Mouse (Mus musculus) liver, adult 2 months (tissue): ENCODE measurements around the gene Mxra8. TPM values are rescaled to one million over a fixed set of nuclear protein-coding genes. Genes with fewer than 3 reads are reported as not detected.

Source experiments
- DNase-seq: peaks from one replicate; pipeline ENCODE4 v3.0.0-alpha.2; 2011; ENCODE audit warnings: low read depth, low spot score; ENCODE audit errors: extremely low read depth
- H3K27ac ChIP-seq: fragments of 200-500 bp; replicated peaks from 2 replicates; pipeline ENCODE4 v1.5.1; 2012; ENCODE audit warnings: low read depth, mild to moderate bottlenecking, control low read depth, inconsistent platforms, low read length; ENCODE audit not compliant: insufficient read depth
- H3K27me3 ChIP-seq: fragments of 200-500 bp; 2 replicates; pipeline ENCODE4 v1.6.1; 2012; ENCODE audit warnings: mild to moderate bottlenecking, moderate library complexity, low read length, inconsistent platforms; ENCODE audit not compliant: control insufficient read depth, insufficient read depth
- H3K36me3 ChIP-seq: fragments of 200-500 bp; 2 replicates; pipeline ENCODE4 v1.6.1; 2012; ENCODE audit warnings: low read length, inconsistent platforms; ENCODE audit not compliant: control insufficient read depth, insufficient read depth
- H3K4me1 ChIP-seq: fragments of 200-500 bp; 2 replicates; pipeline ENCODE4 v1.6.1; 2011; ENCODE audit warnings: low read length; ENCODE audit not compliant: control insufficient read depth, insufficient read depth
- H3K4me3 ChIP-seq: fragments of 200-500 bp; 2 replicates; pipeline ENCODE4 v1.5.1; 2011; ENCODE audit warnings: low read depth, mild to moderate bottlenecking, control low read depth, low read length, moderate library complexity; ENCODE audit not compliant: insufficient read depth
- H3K79me2 ChIP-seq: fragments of 200-500 bp; 2 replicates; pipeline ENCODE4 v1.6.1; 2012; ENCODE audit warnings: inconsistent platforms, mild to moderate bottlenecking, low read length, moderate library complexity; ENCODE audit not compliant: control insufficient read depth, insufficient read depth
- H3K9ac ChIP-seq: fragments of 200-500 bp; 2 replicates; pipeline ENCODE4 v1.6.1; 2012; ENCODE audit warnings: low read depth, mild to moderate bottlenecking, control low read depth, inconsistent platforms, low read length
- CTCF ChIP-seq: fragments of 200-500 bp; IDR thresholded peaks from 2 replicates; pipeline ENCODE4 v1.5.1; 2011; ENCODE audit warnings: low read depth, low read length, control low read depth
- POLR2A ChIP-seq: fragments of 200-500 bp; IDR thresholded peaks from 2 replicates; pipeline ENCODE4 v1.6.1; 2011; ENCODE audit warnings: low read length, control low read depth; ENCODE audit not compliant: insufficient read depth; ENCODE audit errors: extremely low read depth
- WGBS: fragments of 180-500 bp; shearing (Covaris S2); methylation state at CpG from one replicate; pipeline ENCODE4 v1.1.7; 2018; 5-methylcytosine and 5-hydroxymethylcytosine counted together
- polyA plus RNA-seq: library from polyadenylated mRNA; depleted of rRNA; stranded (reverse); fragments of >200 nt; gene quantifications from 2 replicates; pipeline ENCODE4 v1.2.3, GENCODE M21; 2012
- total RNA-seq: library from RNA; depleted of rRNA; stranded (reverse); fragments of >200 nt; gene quantifications from 2 replicates; pipeline ENCODE4 v1.2.3, GENCODE M21; 2014

The Mxra8 gene
- total and polyA plus RNA-seq, 2 experiments, result 8.8 to 15.4 TPM

DNA sequence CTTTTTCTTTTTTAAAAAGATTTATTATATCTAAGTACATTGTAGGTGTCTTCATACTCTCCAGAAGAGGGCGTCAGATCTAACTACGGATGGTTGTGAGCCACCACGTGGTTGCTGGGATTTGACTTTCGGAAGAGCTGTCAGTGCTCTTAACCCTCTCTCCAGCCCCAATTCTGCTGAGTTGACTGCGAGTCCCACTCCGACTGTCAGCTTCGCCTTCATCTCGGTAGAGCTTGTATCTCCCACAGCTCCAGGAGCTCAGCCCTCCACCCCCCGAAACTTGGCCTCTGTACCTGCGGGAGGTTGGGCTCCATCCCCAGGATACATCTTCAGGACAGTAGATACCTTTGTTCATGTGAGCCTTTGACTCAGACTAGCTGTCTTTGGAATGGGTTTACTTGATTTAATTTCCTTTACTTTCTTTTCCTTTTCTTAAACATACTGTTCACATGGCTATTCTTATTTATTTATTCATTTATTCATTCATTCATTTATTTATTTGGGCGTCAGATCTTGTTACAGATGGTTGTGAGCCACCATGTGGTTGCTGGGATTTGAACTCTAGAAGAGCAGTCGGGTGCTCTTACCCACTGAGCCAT, 36.6 kb upstream of the Mxra8 start, which contains the start of gene Mrpl20:
Gene Mrpl20, plus strand, starts transcription at position 138 of the 599 bp plus-strand sequence.
- peak; percentile 44 for DNase-seq
- Histone ChIP-seq H3K9ac (peak within 1 kb of the TSS; percentile 92), H3K79me2 (peaks cover 17% of the 10 kb centered on the region), H3K27me3 (no peaks in the 10 kb centered on the region), H3K27ac (peak within 1 kb of the TSS; percentile 59), H3K4me1 (peaks cover 10% of the 10 kb centered on the region), H3K4me3 (peak within 1 kb of the TSS; percentile 92), H3K36me3 (peaks cover 11% of the 10 kb centered on the region)
- peak; percentile 16; the same call in 1 of the 2 replicates for TF ChIP-seq CTCF
- TF ChIP-seq POLR2A, result no peak
- WGBS, result 19% methylated on average over 12 of the region's 12 CpGs

DNA sequence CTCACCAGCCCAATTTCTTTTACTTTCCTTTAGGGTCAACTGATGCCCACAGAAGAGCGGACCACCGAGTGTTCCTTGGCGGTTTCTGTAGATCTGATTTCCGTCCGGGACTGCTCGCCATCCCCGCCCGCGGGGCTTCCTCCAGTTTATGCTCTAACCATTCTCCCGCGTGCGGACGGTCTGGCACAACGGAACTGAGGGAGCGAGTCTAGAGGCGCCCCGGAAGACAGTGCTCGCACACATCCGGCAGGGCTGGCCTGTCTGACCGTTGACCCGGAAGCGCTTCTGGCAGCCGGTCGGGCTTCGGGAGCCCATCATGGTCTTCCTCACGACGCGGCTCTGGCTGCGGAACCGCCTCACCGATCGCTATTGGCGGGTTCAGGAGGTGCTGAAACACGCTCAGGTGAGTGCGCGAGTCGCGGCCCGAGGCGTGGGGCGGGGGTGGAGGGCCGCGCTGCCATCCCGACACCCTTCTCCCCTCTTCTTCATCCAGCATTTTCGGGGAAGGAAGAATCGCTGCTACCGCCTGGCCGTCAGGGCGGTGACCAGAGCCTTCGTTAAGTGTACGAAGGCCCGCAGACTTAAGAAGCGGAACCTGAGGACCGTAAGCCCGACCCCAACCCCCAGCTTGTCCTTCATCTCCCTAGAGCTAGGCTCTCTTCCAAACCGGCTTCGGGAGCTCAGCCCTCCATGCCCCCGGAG, 36.0 kb upstream of the Mxra8 start:
- under 1% methylated on average over 58 of the region's 58 CpGs for WGBS

GRCm38 (mm10) chr4:155807841-155808240, 31.6 kb upstream of the Mxra8 start:
- no peak overlapping the region for H3K27ac ChIP-seq
- no peak overlapping the region for H3K9ac ChIP-seq
- TF ChIP-seq CTCF (no peak), POLR2A (no peak)
- WGBS, result 45% methylated on average over 3 of the region's 3 CpGs
- H3K27me3 ChIP-seq, result no peaks in the 10 kb centered on the region
- peak; percentile 62 for DNase-seq
- H3K4me1 ChIP-seq, result peaks cover 15% of the 10 kb centered on the region
- no peak overlapping the region for H3K4me3 ChIP-seq
- H3K36me3 ChIP-seq, result peaks cover 38% of the 10 kb centered on the region
- peaks cover 22% of the 10 kb centered on the region for H3K79me2 ChIP-seq

More for the DNA sequence above, 36.0 kb upstream of the Mxra8 start:
- TF ChIP-seq POLR2A, result peak; percentile 75
- no peak for TF ChIP-seq CTCF
- Histone ChIP-seq H3K79me2 (peaks cover 17% of the 10 kb centered on the region), H3K36me3 (peaks cover 18% of the 10 kb centered on the region), H3K4me1 (peaks cover 10% of the 10 kb centered on the region), H3K4me3 (peak overlapping the region; percentile 92), H3K9ac (peak overlapping the region; percentile 92), H3K27ac (peak overlapping the region; percentile 59), H3K27me3 (no peaks in the 10 kb centered on the region)
- peak; percentile 79 for DNase-seq

DNA sequence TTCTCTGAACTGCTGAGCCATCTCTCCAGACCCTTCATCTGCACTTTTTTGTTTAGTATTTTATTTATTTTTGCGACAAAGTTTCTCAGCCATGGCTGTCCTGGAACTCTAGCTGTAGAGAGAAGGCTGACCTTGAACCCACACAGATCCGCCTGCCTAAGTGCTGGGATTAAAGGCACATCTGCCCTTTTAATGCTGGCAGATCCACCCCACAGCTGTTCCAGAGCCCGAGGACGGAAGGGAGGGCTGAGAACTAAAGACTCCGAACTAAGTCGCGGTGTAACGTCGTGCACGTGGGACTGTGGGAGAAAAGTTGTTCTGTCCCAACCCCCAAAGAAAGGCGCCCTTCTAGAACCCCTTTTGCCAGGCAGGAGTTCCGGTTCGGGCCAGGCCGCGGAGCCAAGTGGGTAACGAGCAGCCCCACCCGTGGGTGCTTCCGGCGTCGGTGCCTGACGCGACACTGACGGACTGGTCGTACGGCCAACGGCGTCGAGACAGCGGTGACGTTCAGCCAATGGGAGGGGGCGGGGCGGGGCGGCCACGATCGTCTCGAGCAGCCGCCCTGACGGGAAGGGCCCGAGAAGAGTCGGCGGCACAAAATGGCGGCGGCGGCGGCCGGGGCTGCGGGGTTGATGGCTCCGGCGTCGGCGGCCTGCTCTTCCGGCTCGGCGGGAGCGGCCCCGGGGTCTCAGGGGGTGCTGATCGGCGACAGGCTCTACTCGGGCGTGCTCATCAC, 27.4 kb upstream of the Mxra8 start, which contains the start of gene Ccnl2:
Gene Ccnl2, plus strand, starts transcription at position 561 of the 736 bp plus-strand sequence.
- TF ChIP-seq POLR2A (peak; percentile 67; the same call in 1 of the 2 replicates), CTCF (no peak)
- Histone ChIP-seq H3K27me3 (no peaks in the 10 kb centered on the region), H3K9ac (peak within 1 kb of the TSS; percentile 96), H3K4me1 (peaks cover 14% of the 10 kb centered on the region; the same call in 1 of the 2 replicates), H3K36me3 (peaks cover 58% of the 10 kb centered on the region), H3K79me2 (peaks cover 18% of the 10 kb centered on the region; the same call in 1 of the 2 replicates), H3K27ac (peak within 1 kb of the TSS; percentile 84), H3K4me3 (peak within 1 kb of the TSS; percentile 84)
- under 1% methylated on average over 60 of the region's 60 CpGs for WGBS
- DNase-seq, result peak; percentile 89

DNA sequence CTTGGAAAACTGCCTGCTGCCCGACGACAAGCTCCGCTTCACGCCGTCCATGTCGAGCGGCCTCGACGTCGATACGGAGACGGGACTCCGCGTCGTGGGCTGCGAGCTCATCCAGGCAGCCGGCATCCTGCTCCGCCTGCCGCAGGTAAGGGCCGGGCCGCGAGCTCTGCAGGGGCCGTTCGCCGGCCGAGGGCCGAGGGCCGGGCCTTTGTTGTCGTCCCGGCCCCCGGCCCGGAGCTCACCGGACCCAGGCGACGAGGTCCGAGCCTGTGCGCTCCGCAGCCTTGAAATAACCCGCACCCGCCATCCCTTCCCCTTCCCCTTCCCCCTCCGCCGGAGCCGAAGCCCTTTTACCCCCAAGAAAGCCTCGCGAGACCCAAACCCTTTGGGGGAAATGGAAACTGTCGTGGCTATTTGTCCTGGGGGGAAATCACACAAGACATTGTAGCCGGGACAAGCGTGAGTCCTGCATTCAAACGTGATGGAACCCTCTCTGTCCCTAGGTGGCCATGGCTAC, 26.8 kb upstream of the Mxra8 start:
- Histone ChIP-seq H3K4me1 (peaks cover 14% of the 10 kb centered on the region; the same call in 1 of the 2 replicates), H3K36me3 (peaks cover 59% of the 10 kb centered on the region), H3K79me2 (peaks cover 18% of the 10 kb centered on the region; the same call in 1 of the 2 replicates), H3K4me3 (peak overlapping the region; percentile 84), H3K9ac (peak overlapping the region; percentile 96), H3K27ac (peak overlapping the region; percentile 84), H3K27me3 (no peaks in the 10 kb centered on the region)
- DNase-seq, result no peak
- TF ChIP-seq POLR2A, result no peak
- TF ChIP-seq CTCF, result no peak
- WGBS, result under 1% methylated on average over 49 of the region's 49 CpGs
